Mouse (Mus musculus) spleen, embryonic (tissue): ENCODE results near the gene Gm10964.

Experiments
- CTCF ChIA-PET: fragments of 350-600 bp; sonication (Branson Sonifier 250); formaldehyde crosslinking; loops from one replicate; lab custom pipeline; 2022; lab: Charles Lee

The Gm10964 gene

GRCm38 (mm10) chr3:103733799-103734695, 5.1 kb upstream of the Gm10964 start:
- CTCF ChIA-PET: no interaction called here

- CTCF ChIA-PET: no interaction called here
Measured at GRCm38 (mm10) chr3:103734696-103735519, 4.3 kb upstream of the Gm10964 start.

DNA sequence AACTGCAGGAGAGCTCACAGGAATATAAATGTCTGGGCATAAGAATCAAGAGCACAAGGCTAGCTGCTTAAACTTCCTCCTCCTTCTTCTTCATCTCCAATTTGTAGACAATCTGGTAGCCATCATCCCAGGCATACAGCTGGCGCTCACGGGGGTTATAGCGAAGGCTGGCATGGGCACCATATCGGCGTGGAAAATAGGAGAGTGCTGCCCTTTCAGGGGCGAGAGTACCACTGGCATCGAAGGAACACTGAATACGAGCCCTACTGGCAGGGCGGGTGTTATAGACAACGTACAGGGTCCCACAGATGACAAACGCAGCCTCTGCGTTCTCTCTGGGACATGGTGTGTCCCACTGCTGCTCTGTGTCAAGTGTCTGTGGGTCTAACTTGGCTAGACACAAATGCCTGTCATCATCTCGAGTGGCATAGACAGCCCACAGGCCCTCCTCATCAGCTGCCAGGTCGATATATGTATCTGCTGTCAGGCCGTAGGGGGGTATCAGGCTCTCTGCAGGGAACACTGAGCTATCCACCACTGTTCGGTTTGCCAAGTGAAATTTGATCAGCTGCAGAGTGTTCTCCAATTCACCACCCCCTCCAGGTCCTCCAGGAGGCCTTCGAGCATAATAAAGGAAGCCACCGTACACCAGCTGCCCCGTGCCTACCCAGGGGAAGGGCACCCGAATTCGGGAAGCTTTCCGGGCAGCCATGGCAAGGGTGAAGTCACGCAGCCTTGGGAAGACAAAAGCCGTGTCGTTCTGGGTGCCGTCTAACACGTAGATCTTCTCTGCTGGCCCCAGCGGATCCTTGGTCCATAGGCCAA, 3.2 kb upstream of the Gm10964 start:
- CTCF ChIA-PET: interaction anchor here (1.2 kb wide), 1 partner anchor 310 kb away, joined by 3 read pairs; no protein-coding TSS in a partner anchor

GRCm38 (mm10) chr3:103737061-103737754, 2.0 kb upstream of the Gm10964 start:
- CTCF ChIA-PET: interaction anchor here (0.5 to 1.2 kb wide), 5 partner anchors 65 to 1311 kb away, joined by 3 to 9 read pairs (median 4); no protein-coding TSS in a partner anchor

DNA sequence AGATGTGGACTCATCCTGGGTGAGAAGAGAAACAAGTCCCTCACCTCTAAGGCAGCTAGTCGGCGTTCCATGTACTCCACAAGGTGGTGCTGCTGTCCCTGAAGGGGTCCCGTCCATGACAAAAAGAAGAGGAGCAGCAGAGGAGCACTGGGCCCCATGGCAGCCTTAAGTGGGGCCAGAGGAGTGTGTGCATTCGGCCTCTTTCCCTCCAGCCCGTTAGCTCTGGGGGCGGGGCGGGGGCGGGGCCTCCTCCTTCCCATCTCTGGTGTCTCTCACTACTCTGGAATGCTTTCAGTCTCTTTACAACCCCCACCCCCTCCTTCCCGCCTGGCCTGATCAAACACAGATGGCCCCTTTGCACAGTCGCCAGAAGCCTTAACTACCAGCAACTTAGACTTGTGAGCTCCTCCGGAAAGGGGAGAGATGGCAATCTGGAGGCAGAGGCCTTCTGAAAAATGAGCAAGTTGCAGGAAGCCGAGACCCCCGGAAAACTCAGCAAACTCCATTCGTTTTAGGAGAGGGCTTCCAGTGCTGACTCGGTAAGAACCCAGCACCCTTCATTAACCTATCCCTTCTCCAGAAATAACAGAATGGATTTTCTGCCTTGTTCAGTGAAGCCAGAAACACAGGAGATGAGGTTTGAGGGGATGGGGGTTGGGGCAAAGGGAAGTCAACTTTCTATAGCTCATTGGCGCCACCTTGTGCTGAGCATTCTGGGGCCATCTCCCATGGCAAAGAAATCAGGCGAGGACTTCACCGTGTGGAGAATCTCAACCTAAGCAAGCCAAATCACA, 1.2 kb upstream of the Gm10964 start, which contains the start of gene Olfml3:
Gene Olfml3, minus strand, starts transcription at position 224 of the 794 bp plus-strand sequence.
- CTCF ChIA-PET: interaction anchor here (0.5 to 0.7 kb wide), 6 partner anchors 64 to 1310 kb away, joined by 3 to 9 read pairs (median 5); no protein-coding TSS in a partner anchor

GRCm38 (mm10) chr3:103740342-103740741, 1.2 kb downstream of the Gm10964 start:
- CTCF ChIA-PET: no interaction called here

- CTCF ChIA-PET: no interaction called here
Measured at GRCm38 (mm10) chr3:103743208-103743607, 4.0 kb downstream of the Gm10964 start.

DNA sequence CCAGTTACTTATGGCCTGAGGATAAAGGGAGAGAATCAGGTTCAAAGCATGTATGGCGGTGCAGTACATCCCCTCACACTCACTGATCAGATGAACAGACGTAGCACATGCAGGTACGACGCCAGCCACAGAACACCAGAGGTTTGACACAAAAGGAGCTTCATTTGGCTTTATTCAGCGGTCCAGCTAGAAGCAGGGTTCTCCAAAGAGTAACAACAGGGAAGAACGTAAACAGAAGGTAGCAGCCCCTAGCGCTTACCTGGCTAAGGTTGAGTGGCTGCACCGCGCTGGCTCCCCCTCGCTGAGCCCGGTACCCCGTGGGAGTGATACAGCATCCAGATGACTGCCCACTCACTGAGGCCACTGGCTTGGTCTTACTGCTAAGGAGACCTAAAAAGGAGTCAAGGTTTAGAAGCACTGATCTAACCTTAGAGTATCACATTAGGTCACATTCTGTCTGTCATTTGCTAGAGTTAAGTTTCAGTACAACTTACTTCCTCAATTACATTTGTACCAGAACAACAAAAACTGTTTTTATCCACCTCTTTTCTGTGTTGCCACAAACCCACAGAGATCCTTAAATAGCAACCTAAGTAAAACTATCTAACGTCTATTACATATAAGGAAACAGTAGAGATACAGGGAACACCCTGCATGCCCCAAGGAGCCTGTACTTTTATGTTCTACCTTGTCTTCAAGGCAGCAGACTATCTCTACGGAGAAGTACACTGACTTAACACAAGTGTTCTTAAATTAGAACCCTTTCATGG, 6.0 kb downstream of the Gm10964 start:
- CTCF ChIA-PET: interaction anchor here (1.0 kb wide), 1 partner anchor 362 kb away, joined by 3 read pairs; no protein-coding TSS in a partner anchor

- CTCF ChIA-PET: interaction anchor here (0.6 kb wide), 1 partner anchor 27 kb away, joined by 8 read pairs; no protein-coding TSS in a partner anchor
Measured at GRCm38 (mm10) chr3:103746711-103747110, 7.5 kb downstream of the Gm10964 start.

- CTCF ChIA-PET: interaction anchor here (1.1 kb wide), 1 partner anchor 10 kb away, joined by 3 read pairs; no protein-coding TSS in a partner anchor
Measured at GRCm38 (mm10) chr3:103751558-103751957, 12.4 kb downstream of the Gm10964 start.

DNA sequence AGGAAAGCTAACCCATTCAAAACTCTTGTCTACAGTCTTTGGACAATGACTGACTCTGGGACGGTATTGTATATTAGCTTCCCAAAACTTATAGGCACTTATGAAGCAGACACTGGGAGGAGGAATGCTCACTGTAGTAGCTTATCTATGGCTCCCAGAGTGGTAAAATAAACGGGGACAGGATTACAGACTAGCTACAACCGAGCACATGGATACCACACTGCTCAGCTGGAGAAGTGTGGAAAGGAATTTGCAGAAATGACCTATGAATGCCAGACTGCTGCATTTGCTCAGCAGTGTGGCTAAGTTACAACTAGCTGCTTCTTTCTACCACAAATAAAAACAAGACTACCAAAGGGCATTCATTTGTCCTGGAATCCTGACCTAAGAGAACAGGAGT, 16.2 kb downstream of the Gm10964 start:
- CTCF ChIA-PET: interaction anchor here (0.6 kb wide), 1 partner anchor 151 kb away, joined by 3 read pairs; no protein-coding TSS in a partner anchor

DNA sequence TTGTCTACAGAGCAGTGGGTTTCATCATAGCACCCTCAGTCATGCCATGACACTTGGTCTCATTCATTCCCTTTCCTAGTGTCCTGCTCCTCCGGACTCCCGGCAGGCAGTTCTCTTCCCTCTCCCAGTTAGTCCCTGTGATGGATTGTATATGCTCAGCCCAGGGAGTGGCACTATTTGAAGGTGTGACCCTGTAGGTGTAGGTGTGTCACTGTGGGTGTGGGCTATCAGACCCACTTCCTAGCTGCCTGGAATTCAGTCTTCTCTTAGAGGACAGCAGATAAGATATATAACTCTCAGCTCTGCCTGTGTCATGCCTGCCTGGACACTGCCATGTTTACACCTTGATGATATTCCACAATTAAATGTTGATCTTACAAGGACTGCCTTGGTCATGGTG, 17.8 kb downstream of the Gm10964 start:
- CTCF ChIA-PET: no interaction called here

DNA sequence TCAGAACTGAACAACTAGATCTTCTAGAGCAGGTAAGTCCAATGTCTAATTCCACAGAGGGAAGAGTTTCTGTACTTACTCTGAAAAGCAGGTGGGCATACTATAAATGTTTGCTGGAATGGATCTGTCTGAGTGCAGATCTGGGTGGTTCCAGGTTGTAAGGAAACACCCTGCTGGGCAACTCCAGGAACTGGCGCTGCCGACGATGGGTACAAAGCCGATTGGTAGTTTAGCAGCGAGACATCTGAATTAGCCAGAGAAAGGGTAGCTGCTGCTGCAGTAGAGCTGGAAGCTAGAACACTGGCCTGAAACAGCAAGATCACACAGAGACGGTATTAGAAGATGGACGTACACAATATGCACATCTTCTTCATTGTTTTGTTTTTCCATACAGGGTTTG, 19.3 kb downstream of the Gm10964 start:
- CTCF ChIA-PET: no interaction called here

DNA sequence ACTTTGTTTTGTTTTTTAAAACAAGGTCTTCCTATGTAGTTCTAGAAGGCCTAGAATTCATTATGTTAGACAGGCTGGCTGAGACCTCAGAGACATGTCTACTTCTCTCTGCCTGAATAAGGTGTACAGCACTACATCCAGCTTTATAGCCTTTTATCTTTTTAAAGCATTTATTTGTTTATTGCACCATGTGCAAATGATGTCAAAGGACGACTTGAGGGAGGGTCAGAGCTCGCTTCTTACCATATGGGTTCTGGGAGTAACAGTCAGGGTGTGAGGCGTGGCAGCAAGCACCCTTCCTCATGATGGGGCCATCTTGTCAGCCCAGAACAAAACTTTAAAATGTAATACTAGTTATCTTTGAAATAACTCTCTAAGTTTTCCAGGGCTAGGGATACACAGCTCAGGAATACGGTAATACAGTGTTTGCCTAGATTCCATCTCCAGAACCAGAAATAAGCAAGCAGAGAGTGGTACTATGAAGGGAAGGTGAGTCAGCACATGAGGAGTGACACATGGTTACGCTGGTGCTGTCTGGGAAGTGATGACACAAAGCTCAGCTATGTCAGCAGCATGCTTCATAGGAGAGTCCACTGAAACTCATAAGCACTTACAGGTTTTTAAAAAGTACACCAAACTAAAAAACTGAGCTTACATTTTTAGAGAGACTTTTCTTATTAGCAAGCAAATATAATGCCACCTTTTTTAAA, 20.2 kb downstream of the Gm10964 start:
- CTCF ChIA-PET: no interaction called here

- CTCF ChIA-PET: interaction anchor here (0.6 kb wide), 1 partner anchor 56 kb away, joined by 6 read pairs; no protein-coding TSS in a partner anchor
Measured at GRCm38 (mm10) chr3:103766789-103767188, 27.6 kb downstream of the Gm10964 start.

GRCm38 (mm10) chr3:103771531-103772130, 32.5 kb downstream of the Gm10964 start:
- CTCF ChIA-PET: interaction anchor here (0.7 to 1.2 kb wide), 2 partner anchors 18 to 30 kb away, joined by 3 to 6 read pairs; no protein-coding TSS in a partner anchor

GRCm38 (mm10) chr3:103772846-103773245, 33.7 kb downstream of the Gm10964 start:
- CTCF ChIA-PET: interaction anchor here (1.2 kb wide), 2 partner anchors 17 to 29 kb away, joined by 3 to 6 read pairs; no protein-coding TSS in a partner anchor
